Mouse (Mus musculus) hindbrain, embryonic 15.5 days (tissue): ENCODE measurements around the gene Noxo1. TPM values are rescaled to one million over a fixed set of nuclear protein-coding genes. Genes with fewer than 3 reads are reported as not detected.

Experiments
- polyA plus RNA-seq: library from polyadenylated mRNA; unstranded; fragments of >200 nt; fragmentation: Nextera tagmentation; extraction: Ambion mirVana; gene quantifications from 2 replicates; pipeline ENCODE4 v1.2.1, GENCODE M21; 2015

Gene Noxo1
- polyA plus RNA-seq, 1 experiment from 2014 or later, result 2.3 TPM

Other genes starting within 250 kb of the Noxo1 start
- 46.7 and 50.5 TPM in 2 replicates for gene E4f1, start 225.9 kb upstream of the Noxo1 start, polyA plus RNA-seq
- gene Pgp, start 225.8 kb upstream of the Noxo1 start, polyA plus RNA-seq, result 72.6 and 75.6 TPM in 2 replicates
- gene Bricd5, start 222.3 kb upstream of the Noxo1 start, polyA plus RNA-seq, result 0.34 and 0.77 TPM in 2 replicates
- 35.4 and 36.0 TPM in 2 replicates for gene Mlst8, start 217.2 kb upstream of the Noxo1 start, polyA plus RNA-seq
- gene Caskin1, start 207.6 kb upstream of the Noxo1 start, polyA plus RNA-seq, result 51.4 and 55.0 TPM in 2 replicates
- gene Traf7, start 168.3 kb upstream of the Noxo1 start, polyA plus RNA-seq, result 88.7 and 91.0 TPM in 2 replicates
- 6.3 and 8.2 TPM in 2 replicates for gene Rab26, start 162.0 kb upstream of the Noxo1 start, polyA plus RNA-seq
- 22.6 and 30.3 TPM in 2 replicates for gene Pkd1, start 146.4 kb upstream of the Noxo1 start, polyA plus RNA-seq
- 71.7 and 81.0 TPM in 2 replicates for gene Tsc2, start 63.6 kb upstream of the Noxo1 start, polyA plus RNA-seq
- gene Nthl1, start 63.6 kb upstream of the Noxo1 start, polyA plus RNA-seq, result 11.4 and 11.6 TPM in 2 replicates
- 55.5 and 57.0 TPM in 2 replicates for gene Slc9a3r2, start 45.9 kb upstream of the Noxo1 start, polyA plus RNA-seq
- 0.31 and 0.54 TPM in 2 replicates for gene Npw, start 37.8 kb upstream of the Noxo1 start, polyA plus RNA-seq
- gene Zfp598, start 26.5 kb upstream of the Noxo1 start, polyA plus RNA-seq, result 20.6 and 24.5 TPM in 2 replicates
- 234 and 241 TPM in 2 replicates for gene Syngr3, start 6.3 kb upstream of the Noxo1 start, polyA plus RNA-seq
- 36.5 and 36.6 TPM in 2 replicates for gene Gfer, start 78 bp upstream of the Noxo1 start, polyA plus RNA-seq
- 64.2 and 64.9 TPM in 2 replicates for gene Tbl3, start 11.4 kb downstream of the Noxo1 start, polyA plus RNA-seq
- not detected in 2 replicates for gene Rnf151, start 21.8 kb downstream of the Noxo1 start, polyA plus RNA-seq
- 753 and 774 TPM in 2 replicates for gene Rps2, start 21.9 kb downstream of the Noxo1 start, polyA plus RNA-seq
- gene Ndufb10, start 28.2 kb downstream of the Noxo1 start, polyA plus RNA-seq, result 290 TPM in 2 replicates
- 0.22 TPM in 1 of 2 replicates, not detected in the other for gene Rpl3l, start 31.6 kb downstream of the Noxo1 start, polyA plus RNA-seq
- gene Msrb1, start 40.4 kb downstream of the Noxo1 start, polyA plus RNA-seq, result 19.4 and 20.8 TPM in 2 replicates
- gene Hs3st6, start 56.8 kb downstream of the Noxo1 start, polyA plus RNA-seq, result 0.30 and 0.33 TPM in 2 replicates
- not detected in 2 replicates for gene Meiob, start 108.1 kb downstream of the Noxo1 start, polyA plus RNA-seq
- 71.8 and 72.1 TPM in 2 replicates for gene Hagh, start 143.9 kb downstream of the Noxo1 start, polyA plus RNA-seq
- 20.5 and 20.7 TPM in 2 replicates for gene Fahd1, start 154.1 kb downstream of the Noxo1 start, polyA plus RNA-seq
- 0.12 and 0.24 TPM in 2 replicates for gene Igfals, start 169.8 kb downstream of the Noxo1 start, polyA plus RNA-seq
- gene Nubp2, start 190.1 kb downstream of the Noxo1 start, polyA plus RNA-seq, result 62.7 and 65.2 TPM in 2 replicates
- 78.5 and 87.6 TPM in 2 replicates for gene Spsb3, start 190.4 kb downstream of the Noxo1 start, polyA plus RNA-seq
- gene Eme2, start 198.9 kb downstream of the Noxo1 start, polyA plus RNA-seq, result 27.0 and 30.5 TPM in 2 replicates
- 80.1 and 82.3 TPM in 2 replicates for gene Mrps34, start 198.9 kb downstream of the Noxo1 start, polyA plus RNA-seq
- gene Nme3, start 200.3 kb downstream of the Noxo1 start, polyA plus RNA-seq, result 81.6 and 85.5 TPM in 2 replicates
- 92.2 and 101 TPM in 2 replicates for gene Mapk8ip3, start 240.7 kb downstream of the Noxo1 start, polyA plus RNA-seq